Mouse (Mus musculus): ENCODE measurements around the gene Ap1ar. TPM values are rescaled to one million over a fixed set of nuclear protein-coding genes. Genes with fewer than 3 reads are reported as not detected.

Ap1ar gene
- polyA plus RNA-seq, 1 experiment, result 224 TPM

GRCm38 (mm10) chr3:127850776-127851646 is 13.7 kb upstream of the Ap1ar start:
- no peak for TF ChIP-seq GATA1 (IDR thresholded peaks at IDR 0.05; ENCODE audit: low read length)

GRCm38 (mm10) chr3:127849922-127850321 is 12.6 kb upstream of the Ap1ar start:
- TF ChIP-seq GATA1 (IDR thresholded peaks at IDR 0.05; ENCODE audit: low read length), result no peak

- no peak for TF ChIP-seq GATA1 (IDR thresholded peaks at IDR 0.05; ENCODE audit: low read length)
Measured at GRCm38 (mm10) chr3:127848088-127848808, 10.9 kb upstream of the Ap1ar start.

- no peak for TF ChIP-seq GATA1 (IDR thresholded peaks at IDR 0.05; ENCODE audit: low read length)
Measured at GRCm38 (mm10) chr3:127843941-127844327, 6.6 kb upstream of the Ap1ar start.

- no peak for TF ChIP-seq GATA1 (IDR thresholded peaks at IDR 0.05; ENCODE audit: low read length)
Measured at GRCm38 (mm10) chr3:127843324-127843940, 6.1 kb upstream of the Ap1ar start.

- TF ChIP-seq GATA1 (IDR thresholded peaks at IDR 0.05; ENCODE audit: low read length), result no peak
Measured at GRCm38 (mm10) chr3:127841926-127842325, 4.6 kb upstream of the Ap1ar start.

- TF ChIP-seq GATA1 (IDR thresholded peaks at IDR 0.05; ENCODE audit: low read length), result no peak
Measured at GRCm38 (mm10) chr3:127837972-127838644, 785 bp upstream of the Ap1ar start.

GRCm38 (mm10) chr3:127836798-127837153 is 547 bp downstream of the Ap1ar start:
- no peak for TF ChIP-seq GATA1 (IDR thresholded peaks at IDR 0.05; ENCODE audit: low read length)

GRCm38 (mm10) chr3:127835594-127835993 is 1.7 kb downstream of the Ap1ar start:
- no peak for TF ChIP-seq GATA1 (IDR thresholded peaks at IDR 0.05; ENCODE audit: low read length)

GRCm38 (mm10) chr3:127834040-127834439 is 3.3 kb downstream of the Ap1ar start:
- no peak for TF ChIP-seq GATA1 (IDR thresholded peaks at IDR 0.05; ENCODE audit: low read length)

- no peak for TF ChIP-seq GATA1 (IDR thresholded peaks at IDR 0.05; ENCODE audit: low read length)
Measured at GRCm38 (mm10) chr3:127831079-127831478, 6.2 kb downstream of the Ap1ar start.

GRCm38 (mm10) chr3:127830183-127830582 is 7.1 kb downstream of the Ap1ar start:
- TF ChIP-seq GATA1 (IDR thresholded peaks at IDR 0.05; ENCODE audit: low read length), result no peak

- no peak for TF ChIP-seq GATA1 (IDR thresholded peaks at IDR 0.05; ENCODE audit: low read length)
Measured at GRCm38 (mm10) chr3:127827123-127827522, 10.2 kb downstream of the Ap1ar start.

GRCm38 (mm10) chr3:127826503-127826902 is 10.8 kb downstream of the Ap1ar start:
- TF ChIP-seq GATA1 (IDR thresholded peaks at IDR 0.05; ENCODE audit: low read length), result no peak

Measured in G1E-ER4 (cell line).